Mouse (Mus musculus) c-Kit-negative CD71-positive TER-119-positive erythroid progenitor cells, embryonic 14.5 days (primary cell): ENCODE results near the gene Hrh3.

Experiments used
- DNase-seq: peaks from one replicate; pipeline ENCODE4 v3.0.0-alpha.2; 2013; ENCODE audit warnings: low read depth, low spot score

The Hrh3 gene

DNA sequence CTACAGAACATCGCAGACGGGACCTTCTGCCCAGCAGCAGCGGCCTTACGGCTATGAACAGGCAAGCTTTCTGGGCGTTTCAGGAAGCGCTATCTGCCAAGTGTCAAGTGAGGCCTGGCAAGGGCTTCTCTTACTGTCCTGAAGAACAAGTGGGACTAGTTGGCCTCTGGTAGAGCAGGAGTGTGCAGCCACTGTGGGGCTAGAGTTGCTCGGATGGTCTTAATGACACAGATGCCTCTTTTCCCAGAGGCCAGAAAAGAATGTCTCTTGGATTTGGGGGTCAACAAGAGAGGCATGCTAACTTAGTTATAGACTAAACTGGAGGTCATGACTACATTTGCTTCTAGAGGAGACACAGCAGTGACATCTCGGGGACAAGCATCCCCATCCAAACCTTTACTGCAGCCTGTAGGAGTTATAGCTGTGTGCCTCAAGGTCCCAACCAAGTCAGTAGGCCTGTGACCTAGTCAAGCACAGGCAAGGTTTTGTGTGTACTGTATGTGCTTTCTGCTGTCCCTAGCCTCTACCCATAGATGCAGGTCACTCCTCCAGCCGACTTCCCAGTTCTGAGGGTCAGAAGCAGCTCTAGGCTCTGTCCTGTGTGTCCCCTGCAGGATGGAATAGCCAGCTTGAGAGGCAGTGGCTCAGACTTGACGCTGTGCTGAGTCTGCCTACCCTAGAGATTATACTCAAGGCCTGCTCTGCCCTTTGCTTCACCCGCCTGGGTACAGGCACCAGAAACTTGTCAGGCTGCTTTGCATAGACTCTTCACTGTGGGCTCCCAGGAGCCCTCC, 40.8 kb downstream of the Hrh3 start:
- no peak for DNase-seq

DNA sequence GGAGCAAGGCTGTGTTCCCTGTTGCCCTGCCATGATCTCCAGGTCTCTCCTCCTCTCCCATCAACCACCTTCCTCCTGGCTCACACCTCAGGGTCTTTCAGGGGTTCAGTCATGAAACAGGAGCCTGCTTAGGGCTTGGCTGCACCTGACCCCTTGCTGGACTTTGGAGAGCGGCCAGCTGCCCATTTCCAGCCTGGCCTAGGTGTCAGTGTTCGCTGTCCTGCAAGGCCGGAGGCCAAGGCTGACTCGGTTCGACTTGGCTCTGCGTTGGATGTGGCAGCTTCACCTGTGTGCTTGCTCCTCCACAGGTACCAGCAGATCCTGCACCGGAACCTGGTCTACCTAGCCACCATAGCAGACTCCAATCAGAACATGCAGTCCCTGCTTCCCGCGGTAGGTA, 51.3 kb downstream of the Hrh3 start:
- DNase-seq: no peak

DNA sequence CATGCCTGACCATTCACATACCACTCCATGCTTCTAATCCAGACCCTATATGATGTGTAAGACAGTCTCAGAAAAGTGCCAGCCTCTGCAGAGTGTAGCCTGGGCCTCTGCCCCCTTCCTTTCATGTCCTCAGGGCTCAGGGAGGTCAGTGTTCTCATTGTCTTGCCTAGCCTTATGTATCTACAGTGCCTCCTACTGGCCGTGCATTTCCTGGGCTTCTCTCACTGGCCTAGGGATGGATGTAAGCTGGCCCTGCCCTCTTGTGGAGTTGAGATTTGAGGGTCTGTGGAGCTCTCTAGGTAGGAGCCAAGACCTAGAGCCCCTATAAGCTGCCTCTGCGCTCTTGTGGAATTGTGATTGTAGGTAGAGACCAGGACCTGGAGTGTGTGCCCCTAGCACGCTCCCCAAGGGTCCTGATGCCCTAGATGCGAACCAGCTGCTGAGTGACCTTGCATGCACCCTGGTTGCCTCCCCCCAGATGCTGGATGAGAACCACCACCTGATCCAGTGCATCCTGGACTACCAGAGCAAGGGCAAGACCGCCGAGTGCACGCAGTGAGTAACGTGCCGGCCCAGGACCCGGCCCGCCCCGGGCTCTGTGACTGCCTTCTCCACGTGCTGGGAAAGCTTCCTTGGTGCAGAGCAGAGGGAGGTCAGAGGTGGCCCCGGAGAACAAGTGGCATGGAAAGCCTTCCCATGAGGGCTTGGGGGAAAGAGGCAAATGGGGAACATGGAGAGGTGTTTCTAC, 52.1 kb downstream of the Hrh3 start:
- DNase-seq: no peak

DNA sequence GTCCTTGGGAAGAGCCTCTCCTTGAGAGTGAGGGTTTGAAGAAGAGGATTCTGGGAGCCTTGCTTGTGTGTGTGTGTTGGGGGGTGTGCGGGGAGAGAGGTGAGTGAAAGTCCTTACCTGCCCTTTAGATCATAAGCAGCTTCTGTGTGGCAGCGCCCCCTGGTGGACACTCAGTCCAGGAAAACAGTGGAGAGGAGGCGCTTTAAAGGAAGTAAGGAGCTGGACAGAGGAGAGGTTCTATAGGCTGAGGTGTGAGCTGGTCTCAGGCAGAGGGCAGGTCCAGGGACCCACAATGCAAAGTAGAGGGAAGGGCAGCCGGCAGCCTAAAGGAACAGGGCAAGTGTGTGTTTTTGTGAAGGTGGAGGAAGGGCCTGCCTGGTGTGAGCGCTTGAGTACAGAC, 53.3 kb downstream of the Hrh3 start:
- DNase-seq: peak; percentile 67
